In the genomic region with DNA sequence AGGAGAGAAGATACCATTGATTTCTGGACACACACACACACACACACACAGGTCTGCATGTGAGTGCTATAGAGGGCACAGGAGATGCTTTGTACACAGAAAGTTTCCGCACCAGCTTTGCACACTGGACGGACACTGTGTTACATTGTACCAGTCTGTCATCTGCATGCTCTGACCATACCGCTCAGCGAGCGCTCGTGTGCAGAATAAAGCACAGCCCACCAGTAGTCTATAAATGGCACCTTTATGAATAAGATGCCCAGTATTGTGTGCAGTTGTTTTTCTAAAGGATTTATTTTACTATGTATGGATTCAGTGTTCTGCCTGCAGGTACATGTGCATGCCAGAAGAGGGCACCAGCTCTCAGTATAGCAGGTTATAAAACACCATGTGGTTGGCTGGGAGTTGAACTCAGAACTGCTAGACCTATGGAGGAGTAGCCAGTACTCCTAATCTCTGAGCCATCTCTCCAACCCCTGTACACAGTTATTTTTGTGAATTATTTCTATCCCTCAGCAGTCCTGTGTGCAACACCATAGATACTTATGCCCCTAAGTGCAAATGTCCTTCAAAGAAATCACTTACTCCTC, we compare ENCODE assay signal across 8 mouse cellular contexts. TPM values are rescaled to one million over a fixed set of nuclear protein-coding genes. Genes with fewer than 3 reads are reported as not detected.
DNase-seq lines count a peak whose midpoint lies in the region; ATAC-seq lines count a peak whose summit lies in the region.

No protein-coding gene starts in this region.

- ATAC-seq in forebrain, embryonic 13.5 days: 0 out of 2 replicates have a peak, but pooled peaks have one; percentile 14
- ATAC-seq in forebrain, embryonic 15.5 days (replicated peaks): no peak
- peak; percentile 59; the same call in 1 of the 2 replicates for ATAC-seq in neural tube, embryonic 12.5 days (ENCODE audit: low FRiP score, low read depth)
- ATAC-seq in neural tube, embryonic 15.5 days (ENCODE audit: low FRiP score): no peak

- no peaks in the 10 kb centered on the region for H3K27me3 ChIP-seq in forebrain, embryonic 13.5 days
- H3K27me3 ChIP-seq in forebrain, embryonic 15.5 days: no peaks in the 10 kb centered on the region
- H3K27me3 ChIP-seq in neural tube, embryonic 12.5 days (replicated peaks): no peaks in the 10 kb centered on the region
- H3K27me3 ChIP-seq in neural tube, embryonic 15.5 days (replicated peaks): no peaks in the 10 kb centered on the region
- H3K27me3 ChIP-seq in splenic B cell, adult 2 months (ENCODE audit: control insufficient read depth, insufficient read depth, low read length, poor library complexity, severe bottlenecking): no peaks in the 10 kb centered on the region

- peak; percentile 13 for DNase-seq in forelimb bud, embryonic 11.5 days (ENCODE audit: low read depth, low spot score)
- peak; percentile 41 for DNase-seq in splenic B cell, adult 2 months (ENCODE audit: low read depth, low spot score)
- DNase-seq in layer of hippocampus, postnatal 10 days (ENCODE audit: low spot score in 2 of 2): no peak
- no peak for DNase-seq in right cerebral cortex, adult 2 months (ENCODE audit: low spot score in 2 of 2)

- no peaks in the 10 kb centered on the region for H3K9me3 ChIP-seq in forebrain, embryonic 13.5 days (replicated peaks)
- H3K9me3 ChIP-seq in forebrain, embryonic 15.5 days: no peaks in the 10 kb centered on the region
- H3K9me3 ChIP-seq in neural tube, embryonic 12.5 days: no peaks in the 10 kb centered on the region
- H3K9me3 ChIP-seq in neural tube, embryonic 15.5 days (replicated peaks): no peaks in the 10 kb centered on the region

- no peak overlapping the region for H3K27ac ChIP-seq in forebrain, embryonic 13.5 days
- no peak overlapping the region for H3K27ac ChIP-seq in forebrain, embryonic 15.5 days (replicated peaks)
- H3K27ac ChIP-seq in neural tube, embryonic 12.5 days: no peak overlapping the region
- no peak overlapping the region for H3K27ac ChIP-seq in neural tube, embryonic 15.5 days (replicated peaks)

- no peaks in the 10 kb centered on the region for H3K4me1 ChIP-seq in forebrain, embryonic 13.5 days
- H3K4me1 ChIP-seq in forebrain, embryonic 15.5 days: no peaks in the 10 kb centered on the region
- no peaks in the 10 kb centered on the region for H3K4me1 ChIP-seq in neural tube, embryonic 12.5 days
- no peaks in the 10 kb centered on the region for H3K4me1 ChIP-seq in neural tube, embryonic 15.5 days

- no peak overlapping the region for H3K9ac ChIP-seq in forebrain, embryonic 13.5 days
- H3K9ac ChIP-seq in forebrain, embryonic 15.5 days (replicated peaks): no peak overlapping the region
- no peak overlapping the region for H3K9ac ChIP-seq in neural tube, embryonic 12.5 days
- no peak overlapping the region for H3K9ac ChIP-seq in neural tube, embryonic 15.5 days (replicated peaks)

- peaks cover 96% of the 10 kb centered on the region for H3K36me3 ChIP-seq in forebrain, embryonic 13.5 days (ENCODE audit: poor library complexity, severe bottlenecking)
- H3K36me3 ChIP-seq in forebrain, embryonic 15.5 days: peaks cover 90% of the 10 kb centered on the region
- peaks cover 87% of the 10 kb centered on the region for H3K36me3 ChIP-seq in neural tube, embryonic 12.5 days
- peaks cover 92% of the 10 kb centered on the region for H3K36me3 ChIP-seq in neural tube, embryonic 15.5 days
- H3K36me3 ChIP-seq in splenic B cell, adult 2 months (ENCODE audit: control insufficient read depth, insufficient read depth, low read length, poor library complexity, severe bottlenecking): peaks cover 9% of the 10 kb centered on the region

- H3K4me2 ChIP-seq in forebrain, embryonic 13.5 days: no peak overlapping the region
- H3K4me2 ChIP-seq in forebrain, embryonic 15.5 days (replicated peaks): no peak overlapping the region
- no peak overlapping the region for H3K4me2 ChIP-seq in neural tube, embryonic 12.5 days (replicated peaks)
- no peak overlapping the region for H3K4me2 ChIP-seq in neural tube, embryonic 15.5 days

- no peak overlapping the region for H3K4me3 ChIP-seq in forebrain, embryonic 13.5 days
- no peak overlapping the region for H3K4me3 ChIP-seq in forebrain, embryonic 15.5 days
- no peak overlapping the region for H3K4me3 ChIP-seq in neural tube, embryonic 12.5 days
- H3K4me3 ChIP-seq in neural tube, embryonic 15.5 days (replicated peaks): no peak overlapping the region

- WGBS in forebrain, embryonic 13.5 days: 95% methylated on average over 6 of the region's 6 CpGs
- 93% methylated on average over 6 of the region's 6 CpGs for WGBS in forebrain, embryonic 15.5 days
- 95% methylated on average over 6 of the region's 6 CpGs for WGBS in neural tube, embryonic 12.5 days
- 97% methylated on average over 6 of the region's 6 CpGs for WGBS in neural tube, embryonic 15.5 days

RNA-seq across cellular contexts. Expression of gene Pitrm1, which starts 28.1 kb away (rescaled TPM):
- polyA plus RNA-seq in forebrain, embryonic 13.5 days (2015; fragmentation: Nextera tagmentation; extraction: Ambion mirVana): 58.3 and 64.3 TPM in 2 replicates
- 51.8 and 56.8 TPM in 2 replicates for polyA plus RNA-seq in forebrain, embryonic 15.5 days (2015; fragmentation: Nextera tagmentation; extraction: Ambion mirVana)
- 63.0 and 70.3 TPM in 2 replicates for polyA plus RNA-seq in neural tube, embryonic 12.5 days (2016; fragmentation: Nextera tagmentation; extraction: Ambion mirVana)
- polyA plus RNA-seq in neural tube, embryonic 15.5 days (2015; fragmentation: Nextera tagmentation; extraction: Ambion mirVana): 41.7 and 52.6 TPM in 2 replicates
- 10 to 100 TPM; 57.9 to 60.6 TPM for total RNA-seq in layer of hippocampus, postnatal 10 days (2021)

Comparison
In these comparisons a context has a peak if more than half of its experiments do, and no peak if none do; other contexts are left out.
1. ATAC-seq: peak in forebrain, embryonic 13.5 days (single experiment) and neural tube, embryonic 12.5 days (single experiment); none in forebrain, embryonic 15.5 days (single experiment) and neural tube, embryonic 15.5 days (single experiment).
2. DNase-seq: peak in forelimb bud, embryonic 11.5 days (single experiment) and splenic B cell, adult 2 months (single experiment); none in layer of hippocampus, postnatal 10 days (0 of 2) and right cerebral cortex, adult 2 months (0 of 2).